Mouse (Mus musculus): ENCODE measurements around the gene Olfr860. TPM values are rescaled to one million over a fixed set of nuclear protein-coding genes. Genes with fewer than 3 reads are reported as not detected.
"Not testable (repeated sequence)": the region's sequence is repeated elsewhere in the genome, so short reads cannot be mapped to it uniquely, and the experiment has no call there.

The Olfr860 gene
- polyA plus RNA-seq (2015; fragmentation: Nextera tagmentation; extraction: Ambion mirVana): not detected in 2 replicates

- WGBS: 86% methylated on average over 1 of the region's 1 CpGs
- Histone ChIP-seq H3K36me3 (ENCODE audit: insufficient read depth, low read length) (no peaks in the 10 kb centered on the region), H3K9me3 (ENCODE audit: low read length) (no peaks in the 10 kb centered on the region), H3K4me3 (ENCODE audit: low read length) (no peak within 1 kb of the TSS), H3K4me2 (replicated peaks; ENCODE audit: low read depth, low read length) (no peak within 1 kb of the TSS), H3K27ac (ENCODE audit: low read length) (no peak within 1 kb of the TSS), H3K9ac (replicated peaks; ENCODE audit: low read length) (no peak within 1 kb of the TSS), H3K27me3 (ENCODE audit: insufficient read depth, low read length) (no peaks in the 10 kb centered on the region), H3K4me1 (ENCODE audit: insufficient read depth, low read length) (no peaks in the 10 kb centered on the region)
- ATAC-seq (ENCODE audit: low FRiP score, low TSS enrichment): no peak
Measured at GRCm38 (mm10) chr9:19849647-19850046, at the start of gene Olfr860. Gene Olfr860 (minus strand): TSS chr9:19849747.

- ATAC-seq (ENCODE audit: low FRiP score, low TSS enrichment): no peak
- H3K4me1 ChIP-seq (ENCODE audit: insufficient read depth, low read length): no peaks in the 10 kb centered on the region
- H3K4me2 ChIP-seq (replicated peaks; ENCODE audit: low read depth, low read length): no peak within 1 kb of the TSS
- H3K36me3 ChIP-seq (ENCODE audit: insufficient read depth, low read length): no peaks in the 10 kb centered on the region
- H3K4me3 ChIP-seq (ENCODE audit: low read length): no peak within 1 kb of the TSS
- H3K9me3 ChIP-seq (ENCODE audit: low read length): peaks cover 6% of the 10 kb centered on the region; the same call in 1 of the 2 replicates
- H3K27me3 ChIP-seq (ENCODE audit: insufficient read depth, low read length): no peaks in the 10 kb centered on the region
- no peak within 1 kb of the TSS for H3K27ac ChIP-seq (ENCODE audit: low read length)
- H3K9ac ChIP-seq (replicated peaks; ENCODE audit: low read length): no peak within 1 kb of the TSS
Measured at GRCm38 (mm10) chr9:19887904-19888303, 38.4 kb upstream of the Olfr860 start, which contains the start of gene Olfr862. Gene Olfr862 (minus strand): TSS chr9:19888004.

- H3K36me3 ChIP-seq (ENCODE audit: insufficient read depth, low read length); H3K9me3 ChIP-seq (ENCODE audit: low read length); H3K27ac ChIP-seq (ENCODE audit: low read length); H3K4me1 ChIP-seq (ENCODE audit: insufficient read depth, low read length); H3K9ac ChIP-seq (replicated peaks; ENCODE audit: low read length); ATAC-seq (ENCODE audit: low FRiP score, low TSS enrichment); H3K27me3 ChIP-seq (ENCODE audit: insufficient read depth, low read length); H3K4me3 ChIP-seq (ENCODE audit: low read length); H3K4me2 ChIP-seq (replicated peaks; ENCODE audit: low read depth, low read length): not testable (repeated sequence)
- WGBS: 63% methylated on average over 1 of the region's 1 CpGs
Measured at GRCm38 (mm10) chr9:19804606-19805005, 44.9 kb downstream of the Olfr860 start, which contains the start of gene Olfr859. Gene Olfr859 (plus strand): TSS chr9:19804906.

- Histone ChIP-seq H3K4me2 (replicated peaks; ENCODE audit: low read depth, low read length) (no peak overlapping the region), H3K9ac (replicated peaks; ENCODE audit: low read length) (no peak overlapping the region), H3K36me3 (ENCODE audit: insufficient read depth, low read length) (no peaks in the 10 kb centered on the region), H3K27me3 (ENCODE audit: insufficient read depth, low read length) (no peaks in the 10 kb centered on the region), H3K9me3 (ENCODE audit: low read length) (no peaks in the 10 kb centered on the region), H3K4me3 (ENCODE audit: low read length) (no peak overlapping the region), H3K27ac (ENCODE audit: low read length) (no peak overlapping the region), H3K4me1 (ENCODE audit: insufficient read depth, low read length) (no peaks in the 10 kb centered on the region)
- 70% methylated on average over 1 of the region's 1 CpGs for WGBS
- no peak for ATAC-seq (ENCODE audit: low FRiP score, low TSS enrichment)
Measured at GRCm38 (mm10) chr9:19803000-19803399, 46.5 kb downstream of the Olfr860 start.

Other genes starting within 250 kb of the Olfr860 start
- gene Zfp317, start 227.6 kb downstream of the Olfr860 start, polyA plus RNA-seq (2015; fragmentation: Nextera tagmentation; extraction: Ambion mirVana): 34.5 and 36.1 TPM in 2 replicates
- gene Olfr857, start 140.3 kb downstream of the Olfr860 start, polyA plus RNA-seq (2015; fragmentation: Nextera tagmentation; extraction: Ambion mirVana): not detected in 2 replicates
- not detected in 2 replicates for gene Olfr58, start 69.5 kb downstream of the Olfr860 start, polyA plus RNA-seq (2015; fragmentation: Nextera tagmentation; extraction: Ambion mirVana)
- gene Olfr859, start 44.8 kb downstream of the Olfr860 start, polyA plus RNA-seq (2015; fragmentation: Nextera tagmentation; extraction: Ambion mirVana): not detected in 2 replicates
- gene Olfr862, start 38.3 kb upstream of the Olfr860 start, polyA plus RNA-seq (2015; fragmentation: Nextera tagmentation; extraction: Ambion mirVana): not detected in 2 replicates
- 0.14 and 0.15 TPM in 2 replicates for gene Olfr77, start 67.1 kb upstream of the Olfr860 start, polyA plus RNA-seq (2015; fragmentation: Nextera tagmentation; extraction: Ambion mirVana)
- not detected in 2 replicates for gene Olfr866, start 178.3 kb upstream of the Olfr860 start, polyA plus RNA-seq (2015; fragmentation: Nextera tagmentation; extraction: Ambion mirVana)
- gene Olfr867, start 207.8 kb upstream of the Olfr860 start, polyA plus RNA-seq (2015; fragmentation: Nextera tagmentation; extraction: Ambion mirVana): not detected in 2 replicates
- not detected in 2 replicates for gene Olfr868, start 248.9 kb upstream of the Olfr860 start, polyA plus RNA-seq (2015; fragmentation: Nextera tagmentation; extraction: Ambion mirVana)